Mouse (Mus musculus) intestine, postnatal 0 days (tissue): Measurements from ENCODE around the gene Gm826. TPM values are rescaled to one million over a fixed set of nuclear protein-coding genes. Genes with fewer than 3 reads are reported as not detected.

Experiments
- ATAC-seq: fragments of 200-750 bp; cut with Nextera tagmentation; 2 replicates; pipeline ENCODE4 v1.8.0; 2017; ENCODE audit warnings: mild to moderate bottlenecking, moderate TSS enrichment, moderate library complexity
- H3K27ac ChIP-seq: fragments of 300-500 bp; sonication (generic); 2 replicates; pipeline ENCODE4 v1.5.1; 2014; ENCODE audit warnings: mild to moderate bottlenecking, low read depth, low read length, moderate library complexity
- H3K27me3 ChIP-seq: fragments of 300-500 bp; sonication (generic); replicated peaks from 2 replicates; pipeline ENCODE4 v1.6.1; 2014; ENCODE audit warnings: low read length, mixed read lengths; ENCODE audit not compliant: control insufficient read depth, insufficient read depth
- H3K36me3 ChIP-seq: fragments of 300-500 bp; sonication (generic); 2 replicates; pipeline ENCODE4 v1.6.1; 2014; ENCODE audit warnings: mild to moderate bottlenecking, moderate library complexity; ENCODE audit not compliant: control insufficient read depth, insufficient read depth
- H3K4me1 ChIP-seq: fragments of 300-500 bp; sonication (generic); replicated peaks from 2 replicates; pipeline ENCODE4 v1.6.1; 2014; ENCODE audit warnings: antibody characterized with exemption, low read length, mixed read lengths; ENCODE audit not compliant: control insufficient read depth, insufficient read depth
- H3K4me2 ChIP-seq: fragments of 300-500 bp; sonication (generic); replicated peaks from 2 replicates; pipeline ENCODE4 v1.6.1; 2014; ENCODE audit warnings: low read depth, mild to moderate bottlenecking, moderate library complexity
- H3K4me3 ChIP-seq: fragments of 300-500 bp; sonication (generic); 2 replicates; pipeline ENCODE4 v1.5.1; 2014; ENCODE audit warnings: low read depth, low read length
- H3K9ac ChIP-seq: fragments of 300-500 bp; sonication (generic); 2 replicates; pipeline ENCODE4 v1.6.1; 2014; ENCODE audit warnings: mild to moderate bottlenecking, low read depth, low read length
- H3K9me3 ChIP-seq: fragments of 300-500 bp; sonication (generic); 2 replicates; pipeline ENCODE4 v1.6.1; 2016; ENCODE audit warnings: mixed run types; ENCODE audit not compliant: control insufficient read depth
- CTCF ChIP-seq: sonication (generic); IDR thresholded peaks from 2 replicates; pipeline ENCODE4 v1.5.1; 2016; ENCODE audit warnings: low read depth, mild to moderate bottlenecking, control low read depth, antibody characterized with exemption, moderate library complexity
- WGBS: fragments of 180-500 bp; shearing (Covaris S2); extraction: QIAGEN DNeasy Blood & Tissue Kit; methylation state at CpG from one replicate; pipeline ENCODE4 v1.1.7; 2014; 5-methylcytosine and 5-hydroxymethylcytosine counted together
- polyA plus RNA-seq: library from polyadenylated mRNA; unstranded; fragments of >200 nt; fragmentation: Nextera tagmentation; extraction: Ambion mirVana; gene quantifications from 2 replicates; pipeline ENCODE4 v1.2.1, GENCODE M21; 2015

Gm826 gene
- polyA plus RNA-seq: 6.2 and 8.2 TPM in 2 replicates

GRCm38 (mm10) chr2:160334111-160334661 lies at the start of gene Gm826:
TSS of gene Gm826 (minus strand) at chr2:160334162.
- Histone ChIP-seq H3K9me3 (no peaks in the 10 kb centered on the region), H3K27me3 (no peaks in the 10 kb centered on the region), H3K9ac (no peak within 1 kb of the TSS), H3K4me1 (peaks cover 8% of the 10 kb centered on the region; the same call in 1 of the 2 replicates), H3K4me2 (no peak within 1 kb of the TSS), H3K36me3 (no peaks in the 10 kb centered on the region), H3K27ac (peak within 1 kb of the TSS; percentile 62), H3K4me3 (no peak within 1 kb of the TSS)
- 30% methylated on average over 4 of the region's 4 CpGs for WGBS
- no peak for TF ChIP-seq CTCF
- no peak for ATAC-seq

- no peak overlapping the region for H3K4me2 ChIP-seq
- H3K4me1 ChIP-seq: no peaks in the 10 kb centered on the region
- no peak for ATAC-seq
- H3K9me3 ChIP-seq: no peaks in the 10 kb centered on the region
- no peaks in the 10 kb centered on the region for H3K27me3 ChIP-seq
- no peak for TF ChIP-seq CTCF
- H3K27ac ChIP-seq: no peak overlapping the region
- no peak overlapping the region for H3K4me3 ChIP-seq
- H3K36me3 ChIP-seq: no peaks in the 10 kb centered on the region
- H3K9ac ChIP-seq: no peak overlapping the region
- 34% methylated on average over 3 of the region's 3 CpGs for WGBS
Observed at GRCm38 (mm10) chr2:160383418-160383817, 49.5 kb upstream of the Gm826 start.

DNA sequence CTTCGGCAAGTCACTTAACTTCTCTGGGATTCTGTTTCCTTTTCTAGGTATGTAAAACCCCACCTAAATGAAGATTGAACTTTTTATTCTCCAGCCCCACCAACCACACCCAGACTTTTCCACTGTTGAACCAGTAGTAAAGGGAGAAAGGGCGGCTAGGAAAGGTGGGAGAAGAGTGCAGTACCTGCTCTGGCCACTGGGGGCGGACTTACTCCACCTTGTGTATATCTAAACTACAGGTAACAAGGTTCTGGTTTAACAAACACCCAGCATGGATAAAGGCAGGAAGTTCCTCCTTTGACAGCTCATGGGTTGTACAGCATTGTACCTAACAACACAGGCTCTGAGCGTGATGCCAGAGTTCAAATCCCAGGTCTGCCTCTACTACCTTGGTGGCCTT lies 44.3 kb upstream of the Gm826 start:
- no peak for ATAC-seq

GRCm38 (mm10) chr2:160376236-160376635 lies 42.3 kb upstream of the Gm826 start:
- no peak overlapping the region for H3K4me2 ChIP-seq
- H3K9me3 ChIP-seq: no peaks in the 10 kb centered on the region
- H3K36me3 ChIP-seq: no peaks in the 10 kb centered on the region
- H3K9ac ChIP-seq: no peak overlapping the region
- H3K27me3 ChIP-seq: peaks cover 19% of the 10 kb centered on the region
- no peak overlapping the region for H3K27ac ChIP-seq
- WGBS: 50% methylated on average over 5 of the region's 5 CpGs
- no peak for TF ChIP-seq CTCF
- no peak overlapping the region for H3K4me3 ChIP-seq
- no peaks in the 10 kb centered on the region for H3K4me1 ChIP-seq
- ATAC-seq: no peak

More for the DNA sequence above, 44.3 kb upstream of the Gm826 start:
- Histone ChIP-seq H3K36me3 (no peaks in the 10 kb centered on the region), H3K9me3 (no peaks in the 10 kb centered on the region), H3K4me2 (no peak overlapping the region), H3K4me3 (no peak overlapping the region), H3K4me1 (no peaks in the 10 kb centered on the region), H3K9ac (no peak overlapping the region), H3K27ac (no peak overlapping the region), H3K27me3 (peaks cover under 1% of the 10 kb centered on the region; the same call in 1 of the 2 replicates)
- peak; percentile 87 for TF ChIP-seq CTCF
- 42% methylated on average over 4 of the region's 4 CpGs for whole genome bisulfite sequencing

DNA sequence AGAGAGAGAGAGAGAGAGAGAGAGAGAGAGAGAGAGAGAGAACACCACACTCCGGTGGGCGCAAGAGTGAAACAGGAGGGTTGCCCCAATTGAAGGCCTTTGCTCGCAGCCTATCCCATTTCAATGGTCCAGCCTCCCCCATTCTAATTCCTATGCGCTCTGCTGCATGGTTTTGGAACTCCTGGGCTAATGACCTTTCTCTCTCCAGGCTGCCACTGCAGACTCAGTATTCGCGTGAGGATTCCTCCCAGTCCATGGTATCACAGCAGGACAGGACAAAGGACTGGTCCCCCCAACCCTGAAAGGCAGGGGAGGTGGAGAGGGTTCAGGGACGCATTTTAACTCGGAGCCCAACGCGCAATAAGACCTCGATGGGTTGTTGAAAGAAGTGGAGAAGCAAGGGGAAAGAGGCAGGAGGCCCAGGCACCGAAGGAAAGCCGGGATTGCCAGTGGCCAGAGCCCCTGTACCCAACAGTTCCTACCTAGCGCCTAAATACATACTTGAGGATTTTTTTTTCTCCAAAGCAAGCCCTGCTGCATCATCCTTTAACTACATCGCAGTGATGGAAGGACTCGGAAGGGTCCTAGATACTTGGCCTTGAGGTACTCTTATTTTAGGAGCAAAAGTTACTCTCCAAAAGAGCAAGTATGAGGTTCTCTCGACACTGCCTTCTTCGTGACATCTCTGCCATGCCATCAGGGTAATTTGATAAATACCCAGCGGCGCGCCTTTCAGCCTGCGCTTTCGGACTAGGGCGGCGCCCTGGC lies 35.9 kb upstream of the Gm826 start:
- Histone ChIP-seq H3K4me2 (no peak overlapping the region; the same call in 1 of the 2 replicates), H3K4me3 (peak overlapping the region; percentile 72)
- no peak for ATAC-seq

More for the DNA sequence above, 35.9 kb upstream of the Gm826 start:
- no peak for TF ChIP-seq CTCF
- Histone ChIP-seq H3K27me3 (peaks cover 53% of the 10 kb centered on the region), H3K36me3 (no peaks in the 10 kb centered on the region), H3K4me1 (peaks cover 3% of the 10 kb centered on the region; the same call in 1 of the 2 replicates), H3K9me3 (no peaks in the 10 kb centered on the region), H3K27ac (no peak overlapping the region), H3K9ac (no peak overlapping the region)
- WGBS: 4% methylated on average over 25 of the region's 25 CpGs
